Mouse (Mus musculus) hindbrain, embryonic 13.5 days (tissue): ENCODE measurements at regions not wholly inside any gene's neighbourhood (a gene's known extent, or its start where the extent isn't known, plus 50 kb on each side); places are given as distances from the start of the nearest gene placed in this dataset.

ENCODE experiments used
- ATAC-seq: fragments of 200-750 bp; cut with Nextera tagmentation; 2 replicates; pipeline ENCODE4 v1.8.0; 2017; ENCODE audit warnings: moderate TSS enrichment; ENCODE audit not compliant: low FRiP score
- H3K27ac ChIP-seq: fragments of 300-500 bp; sonication (generic); 2 replicates; pipeline ENCODE4 v1.5.1; 2015; ENCODE audit warnings: inconsistent platforms, mild to moderate bottlenecking, moderate library complexity
- H3K27me3 ChIP-seq: fragments of 300-500 bp; sonication (generic); 2 replicates; pipeline ENCODE4 v1.6.1; 2015; ENCODE audit warnings: mild to moderate bottlenecking, inconsistent platforms
- H3K36me3 ChIP-seq: fragments of 300-500 bp; sonication (generic); 2 replicates; pipeline ENCODE4 v1.6.1; 2015; ENCODE audit warnings: mild to moderate bottlenecking, inconsistent platforms
- H3K4me1 ChIP-seq: fragments of 300-500 bp; sonication (generic); replicated peaks from 2 replicates; pipeline ENCODE4 v1.6.1; 2015; ENCODE audit warnings: inconsistent platforms
- H3K4me2 ChIP-seq: fragments of 300-500 bp; sonication (generic); 2 replicates; pipeline ENCODE4 v1.6.1; 2015; ENCODE audit warnings: inconsistent platforms, mild to moderate bottlenecking, moderate library complexity
- H3K4me3 ChIP-seq: fragments of 300-500 bp; sonication (generic); 2 replicates; pipeline ENCODE4 v1.5.1; 2015; ENCODE audit warnings: mild to moderate bottlenecking, inconsistent platforms
- H3K9ac ChIP-seq: fragments of 300-500 bp; sonication (generic); 2 replicates; pipeline ENCODE4 v1.6.1; 2015; ENCODE audit warnings: mild to moderate bottlenecking, inconsistent platforms
- H3K9me3 ChIP-seq: fragments of 300-500 bp; sonication (generic); 2 replicates; pipeline ENCODE4 v1.6.1; 2016; ENCODE audit warnings: inconsistent platforms
- WGBS: fragments of 180-500 bp; shearing (Covaris S2); methylation state at CpG from one replicate; pipeline ENCODE4 v1.1.7; 2015; 5-methylcytosine and 5-hydroxymethylcytosine counted together

GRCm38 (mm10) chr12:27182397-27183375 is 159.7 kb downstream of the Sox11 start:
- Histone ChIP-seq H3K4me3 (no peak overlapping the region), H3K9ac (peak overlapping the region; percentile 51; the same call in 1 of the 2 replicates), H3K4me1 (peaks cover 19% of the 10 kb centered on the region), H3K27me3 (no peaks in the 10 kb centered on the region), H3K27ac (peak overlapping the region; percentile 71), H3K9me3 (no peaks in the 10 kb centered on the region), H3K36me3 (no peaks in the 10 kb centered on the region), H3K4me2 (no peak overlapping the region)
- WGBS = 51% methylated on average over 5 of the region's 5 CpGs
- ATAC-seq = 0 out of 2 replicates have a peak, but pooled peaks have one; percentile 49

GRCm38 (mm10) chr12:27173561-27173960 is 168.8 kb downstream of the Sox11 start:
- no peaks in the 10 kb centered on the region for H3K36me3 ChIP-seq
- H3K4me1 ChIP-seq = no peaks in the 10 kb centered on the region
- no peaks in the 10 kb centered on the region for H3K27me3 ChIP-seq
- H3K9ac ChIP-seq = no peak overlapping the region
- no peak overlapping the region for H3K4me2 ChIP-seq
- no peak overlapping the region for H3K27ac ChIP-seq
- no peak overlapping the region for H3K4me3 ChIP-seq
- no peak for ATAC-seq
- WGBS = 90% methylated on average over 4 of the region's 4 CpGs
- no peaks in the 10 kb centered on the region for H3K9me3 ChIP-seq

- no peak overlapping the region for H3K4me3 ChIP-seq
- no peak for ATAC-seq
- H3K9ac ChIP-seq = no peak overlapping the region
- H3K4me1 ChIP-seq = no peaks in the 10 kb centered on the region
- H3K27ac ChIP-seq = no peak overlapping the region
- 74% methylated on average over 4 of the region's 4 CpGs for WGBS
- no peak overlapping the region for H3K4me2 ChIP-seq
- no peaks in the 10 kb centered on the region for H3K9me3 ChIP-seq
- no peaks in the 10 kb centered on the region for H3K27me3 ChIP-seq
- H3K36me3 ChIP-seq = no peaks in the 10 kb centered on the region
Observed at GRCm38 (mm10) chr12:27173151-27173550, 169.2 kb downstream of the Sox11 start.

GRCm38 (mm10) chr12:27171595-27171994 is 170.8 kb downstream of the Sox11 start:
- no peak overlapping the region for H3K4me3 ChIP-seq
- no peaks in the 10 kb centered on the region for H3K27me3 ChIP-seq
- H3K27ac ChIP-seq = no peak overlapping the region
- H3K4me1 ChIP-seq = no peaks in the 10 kb centered on the region
- H3K9ac ChIP-seq = no peak overlapping the region
- no peaks in the 10 kb centered on the region for H3K36me3 ChIP-seq
- H3K4me2 ChIP-seq = no peak overlapping the region
- no peaks in the 10 kb centered on the region for H3K9me3 ChIP-seq
- ATAC-seq = no peak

GRCm38 (mm10) chr12:27164920-27165504 is 177.4 kb downstream of the Sox11 start:
- 0 out of 2 replicates have a peak, but pooled peaks have one; percentile 21 for ATAC-seq
- peaks cover 8% of the 10 kb centered on the region for H3K4me1 ChIP-seq
- H3K9ac ChIP-seq = no peak overlapping the region
- H3K27me3 ChIP-seq = no peaks in the 10 kb centered on the region
- WGBS = 85% methylated on average over 4 of the region's 4 CpGs
- no peak overlapping the region for H3K4me2 ChIP-seq
- H3K9me3 ChIP-seq = no peaks in the 10 kb centered on the region
- H3K4me3 ChIP-seq = no peak overlapping the region
- H3K36me3 ChIP-seq = no peaks in the 10 kb centered on the region
- H3K27ac ChIP-seq = no peak overlapping the region

- no peak overlapping the region for H3K4me3 ChIP-seq
- H3K9me3 ChIP-seq = no peaks in the 10 kb centered on the region
- peak overlapping the region; percentile 25; the same call in 1 of the 2 replicates for H3K9ac ChIP-seq
- H3K4me1 ChIP-seq = peaks cover 37% of the 10 kb centered on the region
- no peak overlapping the region for H3K4me2 ChIP-seq
- peak overlapping the region; percentile 14; the same call in 1 of the 2 replicates for H3K27ac ChIP-seq
- H3K36me3 ChIP-seq = no peaks in the 10 kb centered on the region
- ATAC-seq = no peak
- WGBS = 79% methylated on average over 18 of the region's 18 CpGs
- no peaks in the 10 kb centered on the region for H3K27me3 ChIP-seq
Observed at GRCm38 (mm10) chr12:27160063-27160686, 182.2 kb downstream of the Sox11 start.

- 73% methylated on average over 8 of the region's 8 CpGs for WGBS
- Histone ChIP-seq H3K4me3 (no peak overlapping the region), H3K9ac (peak overlapping the region; percentile 25; the same call in 1 of the 2 replicates), H3K27ac (peak overlapping the region; percentile 14; the same call in 1 of the 2 replicates), H3K27me3 (no peaks in the 10 kb centered on the region), H3K9me3 (no peaks in the 10 kb centered on the region), H3K36me3 (no peaks in the 10 kb centered on the region), H3K4me1 (peaks cover 43% of the 10 kb centered on the region), H3K4me2 (no peak overlapping the region)
- no peak for ATAC-seq
Observed at GRCm38 (mm10) chr12:27159416-27160062, 182.8 kb downstream of the Sox11 start.

- 7% methylated on average over 13 of the region's 13 CpGs for WGBS
- Histone ChIP-seq H3K4me3 (no peak overlapping the region), H3K4me2 (no peak overlapping the region), H3K9ac (peak overlapping the region; percentile 39; the same call in 1 of the 2 replicates), H3K36me3 (no peaks in the 10 kb centered on the region), H3K9me3 (no peaks in the 10 kb centered on the region), H3K4me1 (peaks cover 50% of the 10 kb centered on the region), H3K27ac (peak overlapping the region; percentile 85), H3K27me3 (no peaks in the 10 kb centered on the region)
- peak; percentile 55; the same call in 1 of the 2 replicates for ATAC-seq
Observed at GRCm38 (mm10) chr12:27150871-27151853, 191.2 kb downstream of the Sox11 start.

GRCm38 (mm10) chr12:27143310-27143709 is 199.1 kb downstream of the Sox11 start:
- no peaks in the 10 kb centered on the region for H3K36me3 ChIP-seq

GRCm38 (mm10) chr12:27140335-27140702 is 202.1 kb downstream of the Sox11 start:
- 11% methylated on average over 5 of the region's 5 CpGs for WGBS

More at GRCm38 (mm10) chr12:27143310-27143709, 199.1 kb downstream of the Sox11 start:
- H3K27me3 ChIP-seq = no peaks in the 10 kb centered on the region
- no peak overlapping the region for H3K4me3 ChIP-seq
- H3K4me1 ChIP-seq = peaks cover 51% of the 10 kb centered on the region
- no peak overlapping the region for H3K9ac ChIP-seq
- H3K9me3 ChIP-seq = no peaks in the 10 kb centered on the region
- no peak overlapping the region for H3K4me2 ChIP-seq
- peak overlapping the region; percentile 78 for H3K27ac ChIP-seq
- no peak for ATAC-seq
- WGBS = 35% methylated on average over 8 of the region's 8 CpGs

More at GRCm38 (mm10) chr12:27140335-27140702, 202.1 kb downstream of the Sox11 start:
- Histone ChIP-seq H3K4me1 (peaks cover 73% of the 10 kb centered on the region), H3K9me3 (no peaks in the 10 kb centered on the region), H3K36me3 (no peaks in the 10 kb centered on the region), H3K4me2 (no peak overlapping the region), H3K4me3 (no peak overlapping the region), H3K27ac (peak overlapping the region; percentile 96), H3K27me3 (no peaks in the 10 kb centered on the region), H3K9ac (peak overlapping the region; percentile 55; the same call in 1 of the 2 replicates)
- ATAC-seq = peak; percentile 67
